Mouse (Mus musculus) kidney, adult 2 months (tissue): ENCODE data around the gene Krtap31-2. TPM values are rescaled to one million over a fixed set of nuclear protein-coding genes. Genes with fewer than 3 reads are reported as not detected.

ENCODE experiments used
- DNase-seq: peaks from one replicate; pipeline ENCODE4 v3.0.0; 2021
- H3K27ac ChIP-seq: fragments of 200-500 bp; 2 replicates; pipeline ENCODE4 v1.5.1; 2012; ENCODE audit warnings: low read depth, low read length, control low read depth, inconsistent platforms; ENCODE audit not compliant: insufficient read depth
- H3K27me3 ChIP-seq: fragments of 200-500 bp; replicated peaks from 2 replicates; pipeline ENCODE4 v1.6.1; 2012; ENCODE audit warnings: mild to moderate bottlenecking, moderate library complexity, low read length, inconsistent platforms; ENCODE audit not compliant: control insufficient read depth, insufficient read depth
- H3K36me3 ChIP-seq: fragments of 200-500 bp; 2 replicates; pipeline ENCODE4 v1.6.1; 2012; ENCODE audit warnings: mild to moderate bottlenecking, moderate library complexity, low read length, inconsistent platforms; ENCODE audit not compliant: control insufficient read depth, insufficient read depth
- H3K4me1 ChIP-seq: fragments of 200-500 bp; 2 replicates; pipeline ENCODE4 v1.6.1; 2011; ENCODE audit warnings: low read length; ENCODE audit not compliant: control insufficient read depth, insufficient read depth
- H3K4me3 ChIP-seq: fragments of 200-500 bp; 2 replicates; pipeline ENCODE4 v1.5.1; 2011; ENCODE audit warnings: mild to moderate bottlenecking, low read depth, low read length, control low read depth; ENCODE audit not compliant: insufficient read depth
- CTCF ChIP-seq: fragments of 200-500 bp; conservative IDR thresholded peaks from 2 replicates; pipeline ENCODE4 v1.5.1; 2011; ENCODE audit warnings: low read depth, mild to moderate bottlenecking, control low read depth, low read length, moderate library complexity, mixed read lengths; ENCODE audit not compliant: insufficient read depth, insufficient read length
- POLR2A ChIP-seq: fragments of 200-500 bp; IDR thresholded peaks from one replicate; pipeline ENCODE4 v1.6.1; 2011; ENCODE audit warnings: low read depth, low read length, control low read depth
- WGBS: fragments of 180-500 bp; shearing (Covaris S2); methylation state at CpG from one replicate; pipeline ENCODE4 v1.1.7; 2018; 5-methylcytosine and 5-hydroxymethylcytosine counted together
- polyA plus RNA-seq: library from polyadenylated mRNA; depleted of rRNA; stranded (reverse); fragments of >200 nt; gene quantifications from 2 replicates; pipeline ENCODE4 v1.2.3, GENCODE M21; 2012; rRNA removed

Gene Krtap31-2
- polyA plus RNA-seq: not detected in 2 replicates

DNA sequence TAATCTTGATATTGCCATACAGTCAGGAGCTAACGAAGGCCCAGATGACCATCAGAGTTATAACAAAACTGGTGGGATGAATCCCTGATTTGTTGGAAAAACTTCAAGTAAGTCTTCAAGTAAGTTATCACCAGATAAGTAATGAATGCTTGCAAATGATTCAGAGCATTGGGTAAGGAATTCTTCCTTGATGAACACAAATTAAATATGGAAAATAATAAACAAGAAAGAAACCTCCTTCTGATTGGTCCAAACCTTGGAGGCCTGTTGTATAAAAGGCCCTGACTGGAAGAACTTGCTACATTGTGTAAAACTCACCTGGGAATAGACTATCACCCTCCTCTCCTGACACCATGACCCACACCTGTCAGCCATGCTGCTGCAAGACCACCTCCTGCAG is at the start of gene Krtap31-2:
Krtap31-2 (plus strand) TSS at position 301 of the 400 bp plus-strand sequence.
- 82% methylated on average over 1 of the region's 1 CpGs for WGBS
- no peak within 1 kb of the TSS for H3K27ac ChIP-seq
- H3K4me1 ChIP-seq: no peaks in the 10 kb centered on the region
- TF ChIP-seq POLR2A (no peak), CTCF (no peak)
- DNase-seq: no peak
- no peak within 1 kb of the TSS for H3K4me3 ChIP-seq
- H3K27me3 ChIP-seq: no peaks in the 10 kb centered on the region
- no peaks in the 10 kb centered on the region for H3K36me3 ChIP-seq

DNA sequence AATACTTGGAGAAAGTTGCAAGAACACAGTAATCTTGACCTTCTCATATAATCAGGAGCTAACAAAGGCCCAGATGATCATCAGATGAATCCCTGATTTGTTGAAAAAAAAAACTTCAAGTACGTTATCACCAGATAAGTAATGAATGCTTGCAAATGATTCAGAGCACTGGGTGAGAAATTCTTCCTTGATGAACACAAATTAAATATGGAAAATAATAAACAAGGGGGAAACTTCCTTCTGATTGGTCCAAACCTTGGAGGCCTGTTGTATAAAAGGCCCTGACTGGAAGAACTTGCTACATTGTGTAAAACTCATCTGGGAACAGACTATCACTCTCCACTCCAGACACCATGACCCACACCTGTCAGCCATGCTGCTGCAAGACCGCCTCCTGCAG is 28.5 kb upstream of the Krtap31-2 start, which contains the start of gene Krtap31-1:
Krtap31-1 (plus strand) TSS at position 301 of the 400 bp plus-strand sequence.
- no peaks in the 10 kb centered on the region for H3K27me3 ChIP-seq
- 85% methylated on average over 2 of the region's 2 CpGs for WGBS
- H3K4me1 ChIP-seq: no peaks in the 10 kb centered on the region
- TF ChIP-seq POLR2A (no peak), CTCF (no peak)
- no peak within 1 kb of the TSS for H3K27ac ChIP-seq
- no peak within 1 kb of the TSS for H3K4me3 ChIP-seq
- DNase-seq: no peak
- no peaks in the 10 kb centered on the region for H3K36me3 ChIP-seq

GRCm38 (mm10) chr11:99914451-99914850 is 21.6 kb upstream of the Krtap31-2 start, which contains the start of gene Gm11565:
Gene Gm11565 (plus strand): TSS chr11:99914751.
- Histone ChIP-seq H3K4me3 (no peak within 1 kb of the TSS), H3K27me3 (no peaks in the 10 kb centered on the region), H3K4me1 (no peaks in the 10 kb centered on the region), H3K36me3 (no peaks in the 10 kb centered on the region), H3K27ac (no peak within 1 kb of the TSS)
- WGBS: 84% methylated on average over 3 of the region's 3 CpGs
- TF ChIP-seq CTCF (no peak), POLR2A (no peak)
- DNase-seq: no peak

DNA sequence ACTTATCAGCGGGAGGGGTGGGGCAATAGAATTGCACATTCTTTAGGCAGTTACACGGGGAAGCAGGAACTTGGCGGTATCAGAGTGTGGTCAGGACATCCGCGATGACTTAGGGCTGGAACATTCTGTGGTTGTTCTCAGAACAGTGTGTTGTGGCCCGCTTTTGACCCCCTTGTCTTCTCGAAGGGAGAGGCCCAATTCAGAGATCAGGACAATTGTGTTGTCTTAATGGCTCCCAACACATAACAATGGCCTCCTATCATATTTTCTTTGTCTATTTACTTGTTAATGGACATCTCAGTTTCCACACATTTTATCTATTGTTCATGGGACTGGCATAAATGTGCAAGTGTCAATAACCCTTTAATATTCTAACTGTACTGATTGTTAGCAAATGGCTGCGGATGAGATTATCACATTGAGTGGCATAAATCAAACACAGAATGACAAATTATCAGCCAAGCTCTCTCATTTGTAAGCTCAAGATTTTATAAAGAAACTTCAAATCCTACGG is 1.7 kb downstream of the Krtap31-2 start:
- no peak overlapping the region for H3K27ac ChIP-seq
- no peaks in the 10 kb centered on the region for H3K27me3 ChIP-seq
- no peak for DNase-seq
- TF ChIP-seq CTCF: no peak
- TF ChIP-seq POLR2A: no peak
- H3K4me3 ChIP-seq: no peak overlapping the region
- no peaks in the 10 kb centered on the region for H3K4me1 ChIP-seq
- H3K36me3 ChIP-seq: no peaks in the 10 kb centered on the region
- WGBS: 84% methylated on average over 9 of the region's 9 CpGs

DNA sequence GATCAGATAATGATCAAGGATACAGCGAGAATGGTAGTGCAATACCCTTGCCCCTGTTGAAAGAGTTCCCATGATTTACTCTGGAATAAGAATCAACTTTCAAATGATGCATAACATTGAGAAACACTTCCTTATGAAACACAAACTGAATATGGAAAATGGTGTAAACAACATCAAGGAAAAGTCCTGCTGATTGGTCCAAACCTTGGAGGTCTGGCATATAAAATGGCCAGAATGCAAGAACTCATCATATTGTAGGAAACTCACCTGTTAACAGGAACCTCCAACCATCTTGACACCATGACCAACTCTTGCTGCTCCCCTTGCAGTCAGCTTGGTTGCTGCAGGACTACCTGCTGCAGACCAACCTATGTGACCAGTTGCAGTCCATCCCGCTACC is 12.1 kb downstream of the Krtap31-2 start, which contains the start of gene Krtap9-5:
Krtap9-5 (plus strand) TSS at position 301 of the 400 bp plus-strand sequence.
- H3K4me3 ChIP-seq: no peak within 1 kb of the TSS
- no peak within 1 kb of the TSS for H3K27ac ChIP-seq
- H3K27me3 ChIP-seq: no peaks in the 10 kb centered on the region
- DNase-seq: no peak
- WGBS: 88% methylated on average over 2 of the region's 2 CpGs
- no peaks in the 10 kb centered on the region for H3K4me1 ChIP-seq
- H3K36me3 ChIP-seq: no peaks in the 10 kb centered on the region
- no peak for TF ChIP-seq CTCF
- no peak for TF ChIP-seq POLR2A

- no peaks in the 10 kb centered on the region for H3K4me1 ChIP-seq
- WGBS: 36% methylated on average over 6 of the region's 6 CpGs
- H3K4me3 ChIP-seq: no peak overlapping the region
- TF ChIP-seq POLR2A: no peak
- TF ChIP-seq CTCF: 0 out of 2 replicates have a peak, but pooled peaks have one; percentile 0
- H3K27ac ChIP-seq: no peak overlapping the region
- no peak for DNase-seq
- H3K36me3 ChIP-seq: no peaks in the 10 kb centered on the region
- no peaks in the 10 kb centered on the region; the same call in 1 of the 2 replicates for H3K27me3 ChIP-seq
Measured at GRCm38 (mm10) chr11:99964213-99964612, 28.1 kb downstream of the Krtap31-2 start.

DNA sequence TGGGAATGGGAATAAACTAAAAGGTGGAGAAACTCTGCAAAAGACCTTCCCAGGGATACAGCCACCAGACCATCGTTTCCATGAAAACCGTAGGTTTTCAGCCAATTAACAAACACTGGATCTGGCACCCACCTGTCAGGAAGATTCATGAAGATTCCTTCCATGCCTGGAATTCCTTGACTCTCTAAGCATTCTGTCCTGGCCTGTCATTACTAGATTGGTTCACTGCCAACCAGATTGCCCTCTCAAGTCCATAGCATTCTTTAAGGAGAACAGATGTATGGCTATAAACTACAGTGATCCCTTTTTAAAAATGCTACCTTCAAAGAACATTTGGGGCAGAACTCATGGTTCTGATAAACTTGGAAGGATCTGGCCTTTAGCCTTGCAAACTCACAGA is 29.9 kb downstream of the Krtap31-2 start:
- Histone ChIP-seq H3K4me3 (no peak overlapping the region), H3K27me3 (no peaks in the 10 kb centered on the region; the same call in 1 of the 2 replicates), H3K4me1 (no peaks in the 10 kb centered on the region), H3K36me3 (no peaks in the 10 kb centered on the region), H3K27ac (no peak overlapping the region)
- 45% methylated on average over 2 of the region's 2 CpGs for WGBS
- TF ChIP-seq CTCF (no peak), POLR2A (no peak)
- no peak for DNase-seq

GRCm38 (mm10) chr11:99978953-99979352 is 42.9 kb downstream of the Krtap31-2 start, which contains the start of gene Krtap29-1:
Gene Krtap29-1 (minus strand): TSS chr11:99979053.
- H3K4me3 ChIP-seq: no peak within 1 kb of the TSS
- H3K4me1 ChIP-seq: no peaks in the 10 kb centered on the region
- no peak within 1 kb of the TSS for H3K27ac ChIP-seq
- TF ChIP-seq POLR2A (no peak), CTCF (no peak)
- H3K27me3 ChIP-seq: no peaks in the 10 kb centered on the region
- DNase-seq: no peak
- WGBS: 61% methylated on average over 5 of the region's 5 CpGs
- no peaks in the 10 kb centered on the region for H3K36me3 ChIP-seq
